Mouse (Mus musculus): ENCODE data around the gene Shank1. TPM values are rescaled to one million over a fixed set of nuclear protein-coding genes. Genes with fewer than 3 reads are reported as not detected.
"Not testable (repeated sequence)": the region's sequence is repeated elsewhere in the genome, so short reads cannot be mapped to it uniquely, and the experiment has no call there.

Gene Shank1
- polyA plus RNA-seq, 1 experiment from 2014 or later = 26.4 TPM

DNA sequence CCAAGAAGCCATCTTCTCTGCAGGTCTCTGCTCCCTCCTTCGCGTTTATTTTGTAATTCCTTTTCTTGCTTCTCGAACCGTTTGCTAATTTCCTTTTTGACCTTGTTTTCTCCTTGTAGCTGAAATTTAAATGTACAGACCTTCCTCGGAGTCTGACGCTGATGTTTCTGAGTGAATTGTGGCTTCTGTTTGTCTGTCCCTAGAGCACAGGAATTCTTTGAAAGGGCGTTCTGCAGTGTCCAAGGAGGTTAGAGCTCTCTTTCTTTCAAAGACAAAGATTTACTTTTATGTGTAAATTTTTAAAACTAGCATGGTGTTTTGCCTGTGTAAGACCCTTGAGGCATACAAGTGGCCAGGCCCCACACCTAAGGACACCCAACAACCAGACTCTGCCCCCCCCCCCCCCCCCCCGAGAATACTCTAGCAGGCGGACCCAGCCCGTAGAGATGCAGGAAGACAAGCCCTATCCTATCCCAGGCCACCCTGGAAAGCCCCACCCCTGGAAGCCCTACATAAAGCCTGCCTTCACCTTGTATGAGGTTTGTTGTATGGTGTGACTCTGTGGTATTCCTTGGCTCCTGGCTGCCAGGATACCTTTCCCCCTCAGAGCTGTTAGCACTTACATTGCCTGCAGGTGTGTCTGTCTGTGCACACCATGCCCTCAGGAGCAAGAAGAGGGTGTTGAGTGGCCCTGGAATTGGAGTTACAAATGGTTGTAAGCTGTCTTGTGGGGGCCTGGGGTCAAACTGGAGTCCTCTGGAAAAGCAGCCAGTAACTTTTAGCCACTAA is 33.4 kb upstream of the Shank1 start:
- Histone ChIP-seq H3K4me1 (replicated peaks) (no peaks in the 10 kb centered on the region), H3K4me2 (replicated peaks) (no peak overlapping the region), H3K9me3 (no peaks in the 10 kb centered on the region), H3K4me3 (replicated peaks) (no peak overlapping the region), H3K36me3 (no peaks in the 10 kb centered on the region), H3K27me3 (peaks cover 11% of the 10 kb centered on the region), H3K9ac (replicated peaks) (no peak overlapping the region), H3K27ac (no peak overlapping the region)
- ATAC-seq = no peak
- WGBS = 63% methylated on average over 9 of the region's 10 CpGs

DNA sequence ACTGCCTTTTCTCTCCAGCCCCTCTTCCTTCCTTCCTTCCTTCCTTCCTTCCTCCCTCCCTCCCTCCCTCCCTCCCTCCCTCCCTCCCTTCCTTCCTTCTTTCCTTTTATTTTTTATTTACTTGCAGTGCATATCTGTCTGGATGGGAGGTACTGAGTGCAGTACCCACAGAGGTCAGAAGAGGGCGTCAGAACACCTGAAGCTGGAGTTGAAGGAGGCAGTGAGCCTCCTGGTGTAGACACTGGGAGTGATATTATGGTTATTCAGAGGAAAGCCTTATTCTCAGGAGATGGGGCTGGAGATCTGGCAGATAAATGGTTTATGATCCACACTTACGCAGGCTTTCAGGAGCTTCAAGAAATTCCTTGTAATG is 32.8 kb upstream of the Shank1 start:
- Histone ChIP-seq H3K4me1 (replicated peaks) (no peaks in the 10 kb centered on the region), H3K9me3 (no peaks in the 10 kb centered on the region), H3K4me2 (replicated peaks) (no peak overlapping the region), H3K27ac (no peak overlapping the region), H3K9ac (replicated peaks) (no peak overlapping the region), H3K4me3 (replicated peaks) (no peak overlapping the region), H3K36me3 (no peaks in the 10 kb centered on the region), H3K27me3 (peaks cover 10% of the 10 kb centered on the region)
- 36% methylated on average over 2 of the region's 2 CpGs for whole genome bisulfite sequencing
- no peak for ATAC-seq

DNA sequence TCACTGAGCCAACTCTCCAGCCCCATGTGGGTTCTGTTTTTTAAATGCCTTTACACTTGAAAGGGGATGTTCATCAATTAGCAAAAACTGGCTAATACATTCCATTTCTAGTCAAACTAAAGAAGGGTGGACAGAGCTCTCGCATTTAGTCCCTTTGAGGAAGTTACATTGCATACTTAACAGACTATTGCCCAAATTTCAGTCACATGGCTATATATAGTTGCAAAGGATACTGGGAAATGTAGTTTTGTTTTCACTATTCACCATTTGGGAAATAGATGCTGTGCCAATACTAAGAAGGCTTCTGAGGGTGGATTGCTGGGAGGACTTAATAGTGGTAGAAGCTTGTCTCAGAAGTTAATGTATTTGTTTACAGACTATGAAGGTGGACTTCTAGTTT is 29.1 kb upstream of the Shank1 start:
- Histone ChIP-seq H3K27ac (no peak overlapping the region), H3K36me3 (no peaks in the 10 kb centered on the region), H3K9ac (replicated peaks) (no peak overlapping the region), H3K9me3 (no peaks in the 10 kb centered on the region), H3K4me3 (replicated peaks) (no peak overlapping the region), H3K4me2 (replicated peaks) (no peak overlapping the region), H3K27me3 (no peaks in the 10 kb centered on the region), H3K4me1 (replicated peaks) (no peaks in the 10 kb centered on the region)
- WGBS = 70% methylated on average over 1 of the region's 1 CpGs
- ATAC-seq = no peak

DNA sequence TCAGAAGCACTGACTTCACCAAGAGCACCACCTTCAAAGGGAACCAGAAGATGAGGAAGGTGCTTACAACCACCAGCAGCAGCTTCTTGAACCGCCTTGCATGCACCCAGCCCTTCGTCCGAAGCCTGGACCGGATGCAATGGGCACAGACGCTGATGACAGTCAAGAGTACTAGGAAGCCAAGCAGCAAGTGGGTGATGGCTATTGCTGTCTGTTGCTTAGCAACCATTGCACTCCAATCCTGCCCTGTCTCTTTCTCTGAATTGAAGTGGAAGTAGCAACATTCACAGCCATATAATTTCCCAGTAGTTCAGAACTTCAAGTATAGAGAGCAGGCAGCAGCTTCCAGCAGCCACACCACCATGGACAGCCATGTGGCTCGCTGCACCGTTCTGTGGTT is 28.5 kb upstream of the Shank1 start:
- H3K4me2 ChIP-seq (replicated peaks) = no peak overlapping the region
- no peak overlapping the region for H3K4me3 ChIP-seq (replicated peaks)
- H3K4me1 ChIP-seq (replicated peaks) = no peaks in the 10 kb centered on the region
- ATAC-seq = 0 out of 2 replicates have a peak, but pooled peaks have one; percentile 48
- peaks cover 1% of the 10 kb centered on the region; the same call in 1 of the 2 replicates for H3K9me3 ChIP-seq
- H3K9ac ChIP-seq (replicated peaks) = peak overlapping the region; percentile 20; the same call in 1 of the 2 replicates
- H3K27ac ChIP-seq = no peak overlapping the region
- 67% methylated on average over 7 of the region's 7 CpGs for WGBS
- H3K36me3 ChIP-seq = no peaks in the 10 kb centered on the region
- no peaks in the 10 kb centered on the region for H3K27me3 ChIP-seq

DNA sequence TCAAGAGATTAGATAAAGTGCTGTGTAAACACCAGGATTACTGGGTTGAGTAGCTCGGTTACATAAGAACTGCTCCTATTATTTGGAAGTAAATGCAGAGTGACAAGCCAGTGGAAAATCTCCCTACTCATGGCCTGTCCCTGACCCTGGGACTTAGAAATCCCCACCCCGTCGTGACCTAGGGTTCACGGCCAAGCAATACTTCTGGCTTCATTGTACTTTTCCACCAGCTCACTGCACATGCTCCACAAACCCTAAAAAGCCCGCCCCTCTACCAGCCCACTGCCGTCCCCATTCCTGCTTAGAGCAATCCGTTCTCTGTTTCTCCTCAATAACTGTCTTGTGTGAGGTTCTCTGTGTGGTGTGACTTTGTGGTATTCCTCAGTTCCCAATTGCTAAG is 22.3 kb upstream of the Shank1 start:
- Histone ChIP-seq H3K9ac (replicated peaks) (no peak overlapping the region), H3K4me3 (replicated peaks) (no peak overlapping the region), H3K27me3 (no peaks in the 10 kb centered on the region), H3K27ac (no peak overlapping the region), H3K36me3 (no peaks in the 10 kb centered on the region), H3K9me3 (peaks cover 7% of the 10 kb centered on the region; the same call in 1 of the 2 replicates), H3K4me1 (replicated peaks) (no peaks in the 10 kb centered on the region), H3K4me2 (replicated peaks) (no peak overlapping the region)
- 53% methylated on average over 7 of the region's 7 CpGs for WGBS
- no peak for ATAC-seq

DNA sequence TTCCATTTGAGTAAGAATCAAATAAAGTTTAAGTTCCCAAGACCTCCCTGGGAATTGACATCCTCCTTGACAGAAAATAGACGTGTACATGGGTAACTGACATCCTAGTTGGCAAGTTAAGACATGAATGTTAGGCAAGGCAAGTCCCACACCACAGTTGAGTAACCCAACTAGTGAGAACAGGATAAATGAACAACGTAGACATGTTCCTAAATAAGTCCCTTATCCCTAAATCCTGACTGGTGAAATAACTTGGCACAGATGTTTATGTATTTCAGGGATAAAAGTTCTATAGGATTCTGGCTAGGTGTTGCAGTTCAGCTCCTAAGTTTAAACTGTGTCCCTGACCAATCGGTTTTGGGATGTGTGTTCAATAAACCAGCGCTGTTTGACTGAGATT is 19.1 kb upstream of the Shank1 start:
- H3K36me3 ChIP-seq = no peaks in the 10 kb centered on the region
- no peak overlapping the region for H3K4me3 ChIP-seq (replicated peaks)
- no peak for ATAC-seq
- no peak overlapping the region for H3K9ac ChIP-seq (replicated peaks)
- H3K4me2 ChIP-seq (replicated peaks) = no peak overlapping the region
- H3K9me3 ChIP-seq = peaks cover 10% of the 10 kb centered on the region; the same call in 1 of the 2 replicates
- no peaks in the 10 kb centered on the region for H3K27me3 ChIP-seq
- H3K27ac ChIP-seq = no peak overlapping the region
- no peaks in the 10 kb centered on the region for H3K4me1 ChIP-seq (replicated peaks)
- 77% methylated on average over 4 of the region's 4 CpGs for WGBS

DNA sequence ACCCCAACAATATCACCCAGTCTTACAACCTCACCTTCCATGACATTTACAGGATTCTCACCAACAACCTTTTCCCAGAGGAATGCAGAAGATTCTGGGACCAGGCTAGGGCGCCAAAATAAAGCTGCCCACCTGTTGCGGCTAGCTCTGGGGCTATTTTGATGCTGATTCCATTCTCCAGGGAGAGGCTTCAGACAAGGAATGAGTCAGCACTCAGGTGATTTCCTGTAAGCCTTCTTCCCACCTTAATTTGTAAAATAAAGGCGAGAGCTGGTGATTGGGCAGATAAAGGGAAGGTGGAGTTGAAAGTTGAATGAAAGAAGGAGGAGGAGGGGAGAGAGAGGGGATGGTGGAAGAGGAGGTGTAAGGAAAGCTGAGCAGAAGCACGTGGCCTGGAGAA is 18.6 kb upstream of the Shank1 start:
- Histone ChIP-seq H3K4me3 (replicated peaks) (no peak overlapping the region), H3K27ac (no peak overlapping the region), H3K4me2 (replicated peaks) (no peak overlapping the region), H3K9ac (replicated peaks) (no peak overlapping the region), H3K4me1 (replicated peaks) (no peaks in the 10 kb centered on the region), H3K27me3 (no peaks in the 10 kb centered on the region), H3K9me3 (peaks cover 10% of the 10 kb centered on the region; the same call in 1 of the 2 replicates), H3K36me3 (no peaks in the 10 kb centered on the region)
- WGBS = 53% methylated on average over 4 of the region's 4 CpGs
- no peak for ATAC-seq

DNA sequence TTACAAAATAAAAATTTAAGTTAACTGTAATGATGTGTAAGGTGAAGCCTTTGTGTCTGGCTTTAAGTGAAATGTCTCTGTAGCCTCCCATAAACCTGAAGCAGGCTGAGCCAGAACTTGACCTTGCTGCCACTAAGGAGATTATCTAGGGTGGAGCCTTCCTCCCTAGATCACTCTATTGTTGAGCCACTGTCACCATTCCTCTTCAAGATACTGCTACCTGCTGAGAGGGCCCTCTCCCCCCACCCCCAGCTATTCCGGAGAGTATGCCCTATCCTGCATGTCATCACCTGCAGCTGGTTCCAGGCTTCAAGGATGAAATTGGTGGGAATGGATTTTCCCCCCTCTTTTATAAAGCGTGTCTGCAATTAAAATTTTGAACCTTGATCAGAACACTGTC is 12.6 kb upstream of the Shank1 start:
- not testable (repeated sequence) for H3K27me3 ChIP-seq; H3K4me2 ChIP-seq (replicated peaks); H3K9me3 ChIP-seq; H3K4me1 ChIP-seq (replicated peaks); H3K36me3 ChIP-seq; ATAC-seq; H3K27ac ChIP-seq; H3K4me3 ChIP-seq (replicated peaks); H3K9ac ChIP-seq (replicated peaks)
- 88% methylated on average over 2 of the region's 2 CpGs for WGBS

DNA sequence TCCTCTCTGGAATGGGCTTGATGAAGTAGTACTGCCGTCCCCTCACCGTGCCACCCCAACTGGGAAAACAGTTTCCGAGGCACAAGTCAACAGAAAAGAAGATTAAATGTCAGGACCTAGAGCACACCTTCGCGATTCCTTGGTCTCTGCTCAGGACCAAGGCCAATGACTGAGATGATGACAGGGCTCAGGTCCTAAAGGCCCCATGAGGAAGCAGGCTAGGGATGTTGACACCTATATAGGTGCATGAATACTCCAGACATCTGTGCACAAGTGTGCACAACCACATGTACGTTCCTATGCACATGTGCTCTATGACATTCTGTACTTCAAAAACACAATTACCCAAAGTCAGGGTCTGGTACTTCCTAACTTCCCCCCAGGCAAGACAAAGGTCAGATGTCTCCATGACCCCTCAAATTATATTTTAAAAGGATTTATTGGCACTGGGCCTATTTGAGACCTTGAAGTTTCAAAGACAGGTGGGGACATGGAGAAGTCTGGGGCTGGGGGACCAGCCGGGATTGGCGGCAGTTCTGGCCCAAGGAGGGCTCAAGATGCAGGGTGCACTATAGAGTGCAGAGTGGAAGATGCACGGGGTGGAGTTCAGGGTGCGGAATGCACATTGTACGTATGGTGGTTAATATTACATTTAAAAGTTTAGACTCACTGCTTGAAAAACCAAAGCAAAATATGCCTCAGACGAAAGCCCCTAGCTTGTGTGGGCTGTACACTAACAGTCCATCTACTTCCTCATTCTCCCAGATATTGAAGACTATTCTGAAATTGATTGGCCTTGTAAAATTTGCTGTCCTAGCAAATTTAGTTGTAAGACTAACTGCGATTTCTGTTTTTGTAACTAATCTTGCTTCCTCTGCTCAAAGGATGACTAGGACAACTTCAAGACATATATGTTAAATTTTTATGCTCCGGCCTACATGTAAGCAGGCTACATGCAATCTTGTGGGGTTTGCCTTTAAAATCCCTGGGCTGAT is 6.4 kb upstream of the Shank1 start:
- Histone ChIP-seq H3K27ac (peak overlapping the region; percentile 97), H3K36me3 (no peaks in the 10 kb centered on the region), H3K4me3 (replicated peaks) (peak overlapping the region; percentile 74), H3K9me3 (no peaks in the 10 kb centered on the region), H3K4me2 (replicated peaks) (peak overlapping the region; percentile 75), H3K9ac (replicated peaks) (peak overlapping the region; percentile 94), H3K4me1 (replicated peaks) (peaks cover 20% of the 10 kb centered on the region), H3K27me3 (0 out of 2 replicates have a peak, but pooled peaks cover 12% of the 10 kb centered on the region)
- WGBS = 85% methylated on average over 14 of the region's 14 CpGs
- ATAC-seq = no peak

DNA sequence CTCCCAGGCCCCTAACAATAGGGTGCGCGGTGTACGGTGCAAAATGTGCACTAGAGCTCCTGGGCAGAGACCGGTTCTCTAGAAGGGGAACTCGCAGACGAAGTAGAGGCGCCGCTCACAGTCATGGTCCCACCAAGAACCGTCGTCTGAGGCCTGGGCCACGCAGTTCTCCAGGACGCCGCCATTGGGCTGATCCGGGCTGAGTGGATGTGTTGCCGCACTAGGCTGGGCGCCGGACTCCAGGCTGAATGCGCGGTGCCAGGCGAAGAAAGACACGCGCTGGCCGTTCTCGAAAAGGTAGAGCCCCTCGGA is 5.6 kb upstream of the Shank1 start:
- Histone ChIP-seq H3K4me3 (replicated peaks) (peak overlapping the region; percentile 74), H3K27ac (peak overlapping the region; percentile 97), H3K27me3 (peaks cover 12% of the 10 kb centered on the region; the same call in 1 of the 2 replicates), H3K9me3 (no peaks in the 10 kb centered on the region), H3K4me2 (replicated peaks) (peak overlapping the region; percentile 75), H3K36me3 (no peaks in the 10 kb centered on the region), H3K4me1 (replicated peaks) (peaks cover 20% of the 10 kb centered on the region), H3K9ac (replicated peaks) (peak overlapping the region; percentile 94)
- under 1% methylated on average over 25 of the region's 25 CpGs for WGBS
- ATAC-seq = peak; percentile 49; the same call in 1 of the 2 replicates

DNA sequence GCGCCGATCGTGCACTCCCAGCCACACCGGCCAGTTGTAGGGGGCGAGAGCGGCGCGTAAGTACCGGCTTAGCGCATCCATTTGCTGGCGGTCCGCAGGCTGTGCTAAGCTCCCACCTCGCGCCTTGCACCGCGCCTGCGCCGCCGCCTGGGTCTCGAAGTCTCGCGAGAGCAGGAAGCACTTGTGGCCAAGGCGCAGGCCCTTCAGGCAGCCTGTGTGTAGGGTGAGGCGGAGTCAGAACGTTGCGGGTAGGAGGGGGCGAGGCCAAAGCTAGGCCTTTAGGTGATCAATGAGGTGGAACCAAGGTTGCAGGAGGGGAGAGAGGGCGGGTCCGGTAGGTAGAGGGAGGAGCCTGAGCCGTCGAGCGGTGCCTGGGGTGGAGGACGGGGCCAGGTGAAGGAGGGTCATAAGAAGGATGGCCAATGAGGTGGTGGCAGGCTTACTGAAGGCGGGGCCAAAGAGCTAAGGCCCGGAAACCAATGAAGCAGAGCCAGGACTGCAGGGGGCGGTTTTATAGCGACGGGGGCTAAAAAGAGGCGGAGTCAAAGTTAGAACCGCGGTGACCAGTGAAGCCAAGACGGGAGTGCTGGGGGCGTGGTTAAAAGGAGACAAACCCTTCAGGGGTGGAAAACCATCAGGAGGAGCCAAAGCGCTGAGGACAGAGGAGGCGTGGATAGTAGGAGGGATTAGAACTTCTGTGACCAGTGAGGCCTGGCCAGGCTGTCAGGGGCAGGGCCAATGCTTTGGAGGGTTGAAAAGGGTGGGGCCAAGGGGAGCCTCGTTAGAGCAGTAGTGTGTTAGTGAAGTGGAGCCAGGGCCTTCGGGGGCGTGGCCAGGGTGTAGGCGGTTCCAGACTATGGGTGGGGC is 5.0 kb upstream of the Shank1 start:
- peak overlapping the region; percentile 75 for H3K4me2 ChIP-seq (replicated peaks)
- no peaks in the 10 kb centered on the region for H3K9me3 ChIP-seq
- H3K27ac ChIP-seq = peak overlapping the region; percentile 97
- H3K4me1 ChIP-seq (replicated peaks) = peaks cover 23% of the 10 kb centered on the region
- WGBS = under 1% methylated on average over 49 of the region's 49 CpGs
- H3K4me3 ChIP-seq (replicated peaks) = peak overlapping the region; percentile 74
- H3K36me3 ChIP-seq = no peaks in the 10 kb centered on the region
- ATAC-seq = peak; percentile 94
- peak overlapping the region; percentile 94 for H3K9ac ChIP-seq (replicated peaks)
- peaks cover 12% of the 10 kb centered on the region; the same call in 1 of the 2 replicates for H3K27me3 ChIP-seq
